Mouse (Mus musculus) kidney, adult 2 months (tissue): Measurements from ENCODE around the gene Nhsl1. TPM values are rescaled to one million over a fixed set of nuclear protein-coding genes. Genes with fewer than 3 reads are reported as not detected.

ENCODE experiments used
- DNase-seq: peaks from one replicate; pipeline ENCODE4 v3.0.0; 2021
- H3K27ac ChIP-seq: fragments of 200-500 bp; 2 replicates; pipeline ENCODE4 v1.5.1; 2012; ENCODE audit warnings: low read depth, low read length, control low read depth, inconsistent platforms; ENCODE audit not compliant: insufficient read depth
- H3K27me3 ChIP-seq: fragments of 200-500 bp; replicated peaks from 2 replicates; pipeline ENCODE4 v1.6.1; 2012; ENCODE audit warnings: mild to moderate bottlenecking, moderate library complexity, low read length, inconsistent platforms; ENCODE audit not compliant: control insufficient read depth, insufficient read depth
- H3K36me3 ChIP-seq: fragments of 200-500 bp; 2 replicates; pipeline ENCODE4 v1.6.1; 2012; ENCODE audit warnings: mild to moderate bottlenecking, moderate library complexity, low read length, inconsistent platforms; ENCODE audit not compliant: control insufficient read depth, insufficient read depth
- H3K4me1 ChIP-seq: fragments of 200-500 bp; 2 replicates; pipeline ENCODE4 v1.6.1; 2011; ENCODE audit warnings: low read length; ENCODE audit not compliant: control insufficient read depth, insufficient read depth
- H3K4me3 ChIP-seq: fragments of 200-500 bp; 2 replicates; pipeline ENCODE4 v1.5.1; 2011; ENCODE audit warnings: mild to moderate bottlenecking, low read depth, low read length, control low read depth; ENCODE audit not compliant: insufficient read depth
- CTCF ChIP-seq: fragments of 200-500 bp; conservative IDR thresholded peaks from 2 replicates; pipeline ENCODE4 v1.5.1; 2011; ENCODE audit warnings: low read depth, mild to moderate bottlenecking, control low read depth, low read length, moderate library complexity, mixed read lengths; ENCODE audit not compliant: insufficient read depth, insufficient read length
- POLR2A ChIP-seq: fragments of 200-500 bp; IDR thresholded peaks from one replicate; pipeline ENCODE4 v1.6.1; 2011; ENCODE audit warnings: low read depth, low read length, control low read depth
- whole genome bisulfite sequencing: fragments of 180-500 bp; shearing (Covaris S2); methylation state at CpG from one replicate; pipeline ENCODE4 v1.1.7; 2018; 5-methylcytosine and 5-hydroxymethylcytosine counted together
- polyA plus RNA-seq: library from polyadenylated mRNA; depleted of rRNA; stranded (reverse); fragments of >200 nt; gene quantifications from 2 replicates; pipeline ENCODE4 v1.2.3, GENCODE M21; 2012

Gene Nhsl1
- polyA plus RNA-seq, 1 experiment, result 10.4 TPM

- DNase-seq, result no peak
- Histone ChIP-seq H3K4me3 (no peak overlapping the region), H3K27ac (no peak overlapping the region), H3K27me3 (no peaks in the 10 kb centered on the region), H3K4me1 (peaks cover 3% of the 10 kb centered on the region; the same call in 1 of the 2 replicates), H3K36me3 (no peaks in the 10 kb centered on the region)
- TF ChIP-seq CTCF (no peak), POLR2A (no peak)
- WGBS, result 90% methylated on average over 9 of the region's 9 CpGs
Observed at GRCm38 (mm10) chr10:18427866-18428265, 109.1 kb downstream of the Nhsl1 start.

GRCm38 (mm10) chr10:18429533-18429932 lies 110.7 kb downstream of the Nhsl1 start:
- H3K27ac ChIP-seq, result no peak overlapping the region
- H3K36me3 ChIP-seq, result no peaks in the 10 kb centered on the region
- peaks cover 3% of the 10 kb centered on the region; the same call in 1 of the 2 replicates for H3K4me1 ChIP-seq
- no peaks in the 10 kb centered on the region for H3K27me3 ChIP-seq
- WGBS, result 88% methylated on average over 3 of the region's 3 CpGs
- H3K4me3 ChIP-seq, result no peak overlapping the region
- TF ChIP-seq POLR2A (no peak), CTCF (peak; percentile 53)
- DNase-seq, result no peak

DNA sequence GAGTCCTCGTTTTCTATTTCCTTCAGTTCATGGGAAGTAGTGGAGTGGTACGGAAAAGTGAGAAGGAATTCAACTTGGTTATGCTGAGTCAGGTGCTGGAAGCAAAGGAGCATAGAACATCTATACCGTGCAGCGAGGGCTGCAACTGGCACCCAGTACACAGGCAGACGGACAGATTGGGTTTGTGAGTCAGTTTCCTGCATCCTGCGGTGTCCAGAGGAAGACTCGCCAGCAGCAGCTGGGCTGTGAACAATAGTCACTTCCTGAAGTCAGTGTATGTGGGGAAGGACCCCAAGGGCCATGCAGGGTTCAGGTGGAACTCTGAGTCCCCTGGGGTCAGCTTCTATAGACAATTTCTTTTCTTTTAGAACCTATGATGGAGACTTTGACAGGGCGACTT lies 111.4 kb downstream of the Nhsl1 start:
- peaks cover 3% of the 10 kb centered on the region; the same call in 1 of the 2 replicates for H3K4me1 ChIP-seq
- no peak overlapping the region for H3K4me3 ChIP-seq
- H3K27me3 ChIP-seq, result no peaks in the 10 kb centered on the region
- H3K36me3 ChIP-seq, result no peaks in the 10 kb centered on the region
- peak; percentile 36 for DNase-seq
- H3K27ac ChIP-seq, result no peak overlapping the region
- TF ChIP-seq POLR2A, result no peak
- TF ChIP-seq CTCF, result no peak
- WGBS, result 59% methylated on average over 8 of the region's 8 CpGs

- peak; percentile 84 for DNase-seq
- H3K4me1 ChIP-seq, result peaks cover 3% of the 10 kb centered on the region; the same call in 1 of the 2 replicates
- H3K4me3 ChIP-seq, result peak overlapping the region; percentile 54
- H3K27me3 ChIP-seq, result no peaks in the 10 kb centered on the region
- WGBS, result 2% methylated on average over 18 of the region's 18 CpGs
- H3K36me3 ChIP-seq, result no peaks in the 10 kb centered on the region
- no peak for TF ChIP-seq POLR2A
- no peak for TF ChIP-seq CTCF
- H3K27ac ChIP-seq, result peak overlapping the region; percentile 77; the same call in 1 of the 2 replicates
Observed at GRCm38 (mm10) chr10:18430973-18431372, 112.2 kb downstream of the Nhsl1 start.

GRCm38 (mm10) chr10:18431546-18431945 lies 112.8 kb downstream of the Nhsl1 start:
- Histone ChIP-seq H3K4me3 (no peak overlapping the region), H3K36me3 (no peaks in the 10 kb centered on the region), H3K27me3 (no peaks in the 10 kb centered on the region), H3K27ac (no peak overlapping the region), H3K4me1 (peaks cover 7% of the 10 kb centered on the region; the same call in 1 of the 2 replicates)
- no peak for TF ChIP-seq CTCF
- no peak for TF ChIP-seq POLR2A
- peak; percentile 18 for DNase-seq
- 63% methylated on average over 3 of the region's 3 CpGs for WGBS

- H3K27me3 ChIP-seq, result no peaks in the 10 kb centered on the region
- H3K27ac ChIP-seq, result no peak overlapping the region
- H3K4me3 ChIP-seq, result no peak overlapping the region
- H3K36me3 ChIP-seq, result no peaks in the 10 kb centered on the region
- no peak for DNase-seq
- TF ChIP-seq CTCF, result no peak
- TF ChIP-seq POLR2A, result no peak
- H3K4me1 ChIP-seq, result peaks cover 10% of the 10 kb centered on the region
- 73% methylated on average over 6 of the region's 6 CpGs for WGBS
Observed at GRCm38 (mm10) chr10:18435454-18435853, 116.7 kb downstream of the Nhsl1 start.

GRCm38 (mm10) chr10:18435938-18436337 lies 117.2 kb downstream of the Nhsl1 start:
- no peak overlapping the region for H3K4me3 ChIP-seq
- H3K4me1 ChIP-seq, result peaks cover 7% of the 10 kb centered on the region; the same call in 1 of the 2 replicates
- no peak for DNase-seq
- TF ChIP-seq CTCF (no peak), POLR2A (no peak)
- H3K36me3 ChIP-seq, result no peaks in the 10 kb centered on the region
- WGBS, result 51% methylated on average over 7 of the region's 7 CpGs
- H3K27me3 ChIP-seq, result no peaks in the 10 kb centered on the region
- H3K27ac ChIP-seq, result no peak overlapping the region
